Mouse (Mus musculus) ES-E14 (cell line): ENCODE data around the gene Ptgir. TPM values are rescaled to one million over a fixed set of nuclear protein-coding genes. Genes with fewer than 3 reads are reported as not detected.

Experiments
- DNase-seq: peaks from one replicate; pipeline ENCODE4 v3.0.0-alpha.2; 2013; ENCODE audit warnings: low read depth, low spot score
- H3K27ac ChIP-seq: 2 replicates; pipeline ENCODE4 v1.5.1; 2012; ENCODE audit warnings: low read depth, mild to moderate bottlenecking, low read length, moderate library complexity, mixed read lengths; ENCODE audit not compliant: poor library complexity, insufficient read depth, severe bottlenecking
- H3K36me3 ChIP-seq: 2 replicates; pipeline ENCODE4 v1.6.1; 2012; ENCODE audit warnings: mild to moderate bottlenecking, low read length, moderate library complexity, mixed read lengths; ENCODE audit not compliant: control insufficient read depth, poor library complexity, insufficient read depth, severe bottlenecking
- H3K4me1 ChIP-seq, 2 experiments: fragments of 150-350 bp in 1 of 2; sonication (generic) in 1 of 2; 2 replicates each; pipeline ENCODE4 v1.6.1; 2012; ENCODE audit warnings: low read length in 2 of 2, mild to moderate bottlenecking in 1 of 2, mixed read lengths in 1 of 2; ENCODE audit not compliant: control insufficient read depth in 2 of 2, insufficient read depth in 2 of 2, poor library complexity in 1 of 2
- H3K4me3 ChIP-seq, 2 experiments: fragments of 150-350 bp in 1 of 2; sonication (generic) in 1 of 2; 2 replicates each; pipeline ENCODE4 v1.5.1; 2012; ENCODE audit warnings: low read length in 2 of 2, low read depth in 1 of 2, mild to moderate bottlenecking in 1 of 2, mixed read lengths in 1 of 2; ENCODE audit not compliant: insufficient read depth in 1 of 2, poor library complexity in 1 of 2, severe bottlenecking in 1 of 2
- H3K9ac ChIP-seq: 2 replicates; pipeline ENCODE4 v1.6.1; 2012; ENCODE audit warnings: low read depth, mild to moderate bottlenecking, low read length, mixed read lengths; ENCODE audit not compliant: poor library complexity, insufficient read depth, severe bottlenecking
- H3K9me3 ChIP-seq: fragments of 150-350 bp; sonication (generic); 2 replicates; pipeline ENCODE4 v1.6.1; 2012; ENCODE audit warnings: low read depth, mild to moderate bottlenecking, low read length; ENCODE audit not compliant: control insufficient read depth, insufficient read depth
- CHD2 ChIP-seq: IDR thresholded peaks from 2 replicates; pipeline ENCODE4 v1.6.1; 2014; ENCODE audit warnings: mild to moderate bottlenecking, low read depth, low read length, inconsistent platforms
- HCFC1 ChIP-seq: IDR thresholded peaks from 2 replicates; pipeline ENCODE4 v1.6.1; 2012; ENCODE audit warnings: low read length, inconsistent platforms, borderline replicate concordance; ENCODE audit not compliant: insufficient read depth
- MAFK ChIP-seq: IDR thresholded peaks from 2 replicates; pipeline ENCODE4 v1.6.1; 2014; ENCODE audit warnings: mild to moderate bottlenecking, low read depth, low read length, inconsistent platforms; ENCODE audit not compliant: insufficient read depth
- ZC3H11A ChIP-seq: IDR thresholded peaks from 2 replicates; pipeline ENCODE4 v1.6.1; 2012; ENCODE audit warnings: low read depth, mild to moderate bottlenecking, inconsistent platforms, low read length, borderline replicate concordance
- ZNF384 ChIP-seq: IDR thresholded peaks from 2 replicates; pipeline ENCODE4 v1.6.1; 2012; ENCODE audit warnings: low read depth, low read length, inconsistent platforms
- in situ Hi-C, 2 experiments: fragments of 600-800 bp; cut with MboI; formaldehyde crosslinking; loops; one replicate each; pipeline ENCODE4 v1.15.1; 2025; ENCODE audit warnings: low sequenced_read_pairs in 2 of 2, inconsistent platforms in 1 of 2; ENCODE audit not compliant: unreplicated experiment in 2 of 2
- total RNA-seq: library from RNA; depleted of rRNA; stranded (reverse); fragments of 300-350 nt; gene quantifications from 2 replicates; pipeline ENCODE4 v1.2.3, GENCODE M21; 2012

The Ptgir gene
- total RNA-seq, 1 experiment: 0.09 TPM

DNA sequence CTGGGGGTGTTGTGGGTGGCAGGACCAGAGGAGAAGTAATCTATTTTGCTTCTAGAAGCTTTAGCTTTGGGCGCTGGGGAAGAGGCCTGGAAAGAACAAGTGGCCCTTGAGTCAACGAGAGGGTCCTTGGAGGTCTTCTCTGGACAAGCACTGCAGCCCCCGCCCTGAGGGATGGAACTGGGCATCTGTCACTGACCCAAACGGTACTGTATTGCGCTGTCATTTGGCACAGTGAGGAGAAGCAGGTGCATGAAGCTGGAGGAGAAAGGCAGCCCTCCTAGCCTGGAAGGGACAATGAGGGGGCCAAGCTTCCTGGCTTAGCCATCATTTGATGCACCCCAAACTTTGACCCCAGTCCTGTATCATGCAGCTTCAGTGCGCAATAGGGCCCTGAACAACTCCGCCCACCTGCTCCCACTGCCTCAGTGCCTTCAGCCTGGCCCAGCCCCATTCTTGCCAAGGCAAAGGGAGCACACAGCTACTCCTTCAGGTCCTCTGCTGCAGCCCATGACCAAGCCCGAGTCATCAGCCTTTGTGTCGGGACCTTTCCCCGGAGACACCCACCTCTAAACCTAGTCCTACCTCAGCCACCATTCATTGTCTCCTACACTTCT is 16.2 kb downstream of the Ptgir start:
- H3K9me3 ChIP-seq: no peaks in the 10 kb centered on the region
- H3K36me3 ChIP-seq: peaks cover 31% of the 10 kb centered on the region
- in situ Hi-C loops: loop anchor here in 1 of 2 experiments (25.0 kb wide), 1 partner anchor 110 kb away; the partner anchor contains the start of genes Fkrp and Strn4
- no peak overlapping the region for H3K9ac ChIP-seq
- TF ChIP-seq ZC3H11A (no peak), CHD2 (no peak), MAFK (no peak), ZNF384 (no peak), HCFC1 (no peak)
- peaks cover 0 to 26% of the 10 kb centered on the region in 2 experiments; a peak in 1 of 4 replicates for H3K4me1 ChIP-seq
- H3K27ac ChIP-seq: no peak overlapping the region
- peak overlapping the region; percentile 87 to 91 for H3K4me3 ChIP-seq
- DNase-seq: no peak

DNA sequence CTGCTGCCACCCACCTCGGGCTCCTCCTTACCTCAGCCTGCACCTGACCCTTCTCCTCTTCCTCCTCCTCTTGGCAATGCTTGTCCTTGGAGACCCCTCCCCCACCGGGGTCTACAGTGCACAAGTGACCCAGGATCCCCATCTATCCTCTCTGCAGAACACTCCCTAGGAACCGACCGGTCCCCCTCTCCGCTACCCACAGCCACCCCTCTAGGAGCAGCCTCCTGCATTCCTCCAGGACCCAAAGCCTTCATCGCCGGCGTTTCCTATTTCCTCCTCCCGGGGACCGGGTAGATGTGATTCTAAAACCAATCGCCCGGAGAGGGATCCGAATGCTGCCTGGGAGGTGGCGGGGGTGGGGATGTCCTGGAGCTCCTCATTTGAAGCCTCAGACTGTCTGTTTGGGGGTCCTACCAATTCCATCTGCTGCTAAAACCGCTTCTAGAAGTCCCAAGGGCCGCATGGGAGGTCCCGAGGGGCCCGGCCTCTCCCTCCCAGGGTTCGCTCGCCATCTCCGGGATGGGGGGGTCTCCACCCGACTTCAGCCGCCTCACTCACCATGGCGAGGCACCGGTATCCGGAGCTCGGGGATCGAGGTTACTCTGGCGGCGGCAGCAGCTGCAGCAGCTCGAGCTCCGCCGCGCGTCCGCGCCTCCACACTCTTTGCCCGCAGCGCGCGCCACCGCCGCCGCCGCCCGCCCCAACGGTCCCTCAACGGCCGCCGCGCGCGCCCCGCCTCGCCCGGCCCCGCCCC is 17.2 kb downstream of the Ptgir start:
- peaks cover 0 to 24% of the 10 kb centered on the region in 2 experiments; a peak in 1 of 4 replicates for H3K4me1 ChIP-seq
- peak overlapping the region; percentile 84 for H3K27ac ChIP-seq
- peak overlapping the region; percentile 86 for H3K9ac ChIP-seq
- peaks cover 21% of the 10 kb centered on the region for H3K36me3 ChIP-seq
- peak overlapping the region; percentile 87 to 91 for H3K4me3 ChIP-seq
- no peaks in the 10 kb centered on the region for H3K9me3 ChIP-seq
- in situ Hi-C loops: loop anchor here in 1 of 2 experiments (25.0 kb wide), 1 partner anchor 111 kb away; the partner anchor contains the start of genes Fkrp and Strn4
- no peak for TF ChIP-seq MAFK
- no peak for TF ChIP-seq CHD2
- TF ChIP-seq HCFC1: no peak
- TF ChIP-seq ZC3H11A: no peak
- no peak for TF ChIP-seq ZNF384
- no peak for DNase-seq

DNA sequence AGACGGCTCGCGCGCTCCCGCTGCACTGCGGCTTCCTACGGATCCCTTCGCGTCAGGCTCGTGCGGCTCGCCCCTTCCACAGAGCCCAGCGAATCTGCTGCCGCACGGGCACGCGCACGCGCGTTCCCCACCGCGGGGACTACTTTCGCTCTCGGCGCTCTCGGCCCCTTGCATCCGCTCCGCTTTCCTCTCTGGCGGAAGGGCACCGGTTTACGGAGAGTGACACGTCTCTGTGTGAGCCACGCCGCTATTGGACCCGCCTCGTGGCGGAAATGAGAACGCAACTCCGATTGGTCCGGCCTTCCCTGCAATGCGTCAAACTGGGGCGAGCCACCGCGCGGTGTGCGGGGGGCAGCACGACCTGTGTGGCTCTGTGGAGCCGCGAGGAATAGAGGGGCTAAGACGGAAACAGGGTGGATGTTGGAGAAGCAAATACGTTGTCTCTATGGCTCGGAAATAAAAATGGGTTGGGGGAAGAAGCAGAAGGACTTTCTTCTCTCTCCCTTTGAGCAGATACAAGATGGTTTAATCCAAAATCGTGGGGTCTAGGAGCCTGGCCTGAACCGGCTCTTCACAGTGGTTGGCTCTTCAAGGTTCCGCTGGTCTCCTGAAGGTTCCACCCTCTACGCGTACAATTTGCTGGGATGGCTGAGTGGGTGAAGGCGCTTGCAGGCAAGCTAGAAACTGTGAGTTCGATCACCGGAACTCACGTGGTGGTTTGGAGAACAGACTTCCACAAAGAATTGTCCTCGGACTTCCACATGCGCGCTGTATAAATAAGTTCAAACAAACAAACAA is 17.9 kb downstream of the Ptgir start, which contains the start of gene Calm3:
Gene Calm3 (minus strand): TSS at position 78 of the 798 bp plus-strand sequence.
- TF ChIP-seq MAFK (no peak), ZC3H11A (no peak), HCFC1 (peak; percentile 67), CHD2 (peak; percentile 79)
- DNase-seq: peak; percentile 99
- Histone ChIP-seq H3K36me3 (peaks cover 15% of the 10 kb centered on the region), H3K4me3 (peak within 1 kb of the TSS; percentile 87 to 91), H3K27ac (peak within 1 kb of the TSS; percentile 84), H3K9me3 (no peaks in the 10 kb centered on the region), H3K4me1 (peaks cover 0 to 24% of the 10 kb centered on the region in 2 experiments; a peak in 1 of 4 replicates), H3K9ac (peak within 1 kb of the TSS; percentile 89)
- in situ Hi-C loops: loop anchor here in 1 of 2 experiments (25.0 kb wide), 1 partner anchor 112 kb away; the partner anchor contains the start of genes Fkrp and Strn4

DNA sequence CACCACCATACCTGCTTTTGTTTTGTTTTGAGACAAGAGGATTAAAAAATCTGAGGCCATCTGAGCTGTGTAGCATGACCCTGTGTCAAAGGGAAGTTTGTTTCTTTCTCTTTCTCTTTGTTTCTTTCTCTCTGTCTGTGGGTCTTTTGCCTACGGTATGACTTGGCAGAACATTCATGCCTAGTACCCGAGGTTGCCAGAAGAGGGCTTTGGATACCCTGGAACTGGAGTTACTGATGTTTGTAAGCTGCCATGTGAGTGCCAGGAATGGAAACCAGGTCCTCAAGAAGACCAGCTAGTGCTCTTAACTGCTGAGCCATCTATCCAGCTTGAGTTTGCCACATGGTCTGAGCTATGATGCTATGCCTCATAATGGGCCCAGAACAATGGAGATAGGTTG is 22.1 kb downstream of the Ptgir start:
- Histone ChIP-seq H3K4me1 (peaks cover 0 to 3% of the 10 kb centered on the region in 2 experiments; a peak in 1 of 4 replicates), H3K27ac (no peak overlapping the region), H3K4me3 (no peak overlapping the region), H3K9ac (no peak overlapping the region), H3K9me3 (no peaks in the 10 kb centered on the region), H3K36me3 (no peaks in the 10 kb centered on the region)
- TF ChIP-seq ZNF384 (no peak), MAFK (no peak), HCFC1 (no peak), CHD2 (no peak), ZC3H11A (no peak)
- in situ Hi-C loops: no loop called here
- DNase-seq: no peak
